Mouse (Mus musculus) kidney, postnatal 25 days (tissue): ENCODE measurements around the gene Exoc6b.
A peak's percentile ranks its signal among the peaks of the same experiment; 100 is the strongest.

Source experiments
- DNase-seq, 2 experiments: peaks; one replicate each; pipeline ENCODE4 v3.0.0; 2021; ENCODE audit warnings: mixed read lengths in 2 of 2

Gene Exoc6b

DNA sequence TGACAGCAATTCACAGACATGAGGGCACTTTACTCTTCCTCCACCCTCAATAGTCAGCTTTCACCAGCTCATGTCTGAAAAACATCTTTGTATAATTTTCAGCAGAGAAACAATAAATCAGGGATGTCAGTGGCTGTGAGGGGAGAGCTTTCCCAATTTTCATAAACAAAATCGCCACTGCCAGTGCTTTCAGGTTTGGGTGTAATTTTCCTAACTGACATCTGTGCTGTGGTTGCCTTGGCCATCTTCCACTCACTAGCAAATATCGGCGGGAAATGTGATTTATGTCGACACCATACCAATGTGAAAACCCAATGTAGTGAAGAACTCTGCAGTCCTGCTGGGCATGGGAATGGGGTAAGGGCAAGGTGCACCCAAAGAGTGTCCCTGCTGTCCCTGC, 360.7 kb downstream of the Exoc6b start:
- no peak for DNase-seq

DNA sequence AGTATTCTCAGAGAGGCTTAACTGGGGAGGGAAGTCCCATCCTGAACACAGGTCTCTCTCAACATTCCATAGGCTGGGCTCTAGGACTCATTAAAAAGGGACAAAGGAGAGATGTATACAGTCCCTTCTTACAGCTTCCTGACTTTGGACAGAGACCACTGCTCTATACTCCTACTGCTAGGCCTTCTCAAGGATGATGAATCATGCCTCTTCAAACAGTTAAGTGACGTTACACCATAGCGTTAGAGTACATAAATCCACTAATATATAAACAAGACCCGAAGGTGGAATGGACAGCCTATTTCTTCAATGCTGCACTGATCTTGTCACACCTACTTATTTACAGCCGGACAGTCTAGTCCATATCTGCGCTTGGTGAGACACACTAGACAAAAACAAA, 369.7 kb downstream of the Exoc6b start:
- DNase-seq, result no peak

DNA sequence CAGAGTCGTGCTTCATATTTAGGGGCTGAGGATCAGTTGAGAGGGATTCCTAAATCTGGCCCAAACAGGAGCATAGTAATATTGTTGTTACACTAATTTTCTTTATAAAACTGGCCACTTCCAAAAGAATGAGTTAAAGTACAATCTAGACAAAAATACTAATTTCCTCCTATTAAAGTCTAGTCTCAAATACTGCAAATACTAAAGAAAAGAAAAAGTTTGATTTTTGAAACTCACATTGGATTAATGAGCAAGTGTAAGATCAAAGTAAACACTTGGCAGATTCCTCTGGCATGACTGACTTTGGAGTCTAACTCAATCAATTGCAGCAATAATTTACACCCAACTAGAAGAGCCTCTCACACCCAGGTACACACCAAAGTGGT, 371.0 kb downstream of the Exoc6b start:
- DNase-seq, result no peak

DNA sequence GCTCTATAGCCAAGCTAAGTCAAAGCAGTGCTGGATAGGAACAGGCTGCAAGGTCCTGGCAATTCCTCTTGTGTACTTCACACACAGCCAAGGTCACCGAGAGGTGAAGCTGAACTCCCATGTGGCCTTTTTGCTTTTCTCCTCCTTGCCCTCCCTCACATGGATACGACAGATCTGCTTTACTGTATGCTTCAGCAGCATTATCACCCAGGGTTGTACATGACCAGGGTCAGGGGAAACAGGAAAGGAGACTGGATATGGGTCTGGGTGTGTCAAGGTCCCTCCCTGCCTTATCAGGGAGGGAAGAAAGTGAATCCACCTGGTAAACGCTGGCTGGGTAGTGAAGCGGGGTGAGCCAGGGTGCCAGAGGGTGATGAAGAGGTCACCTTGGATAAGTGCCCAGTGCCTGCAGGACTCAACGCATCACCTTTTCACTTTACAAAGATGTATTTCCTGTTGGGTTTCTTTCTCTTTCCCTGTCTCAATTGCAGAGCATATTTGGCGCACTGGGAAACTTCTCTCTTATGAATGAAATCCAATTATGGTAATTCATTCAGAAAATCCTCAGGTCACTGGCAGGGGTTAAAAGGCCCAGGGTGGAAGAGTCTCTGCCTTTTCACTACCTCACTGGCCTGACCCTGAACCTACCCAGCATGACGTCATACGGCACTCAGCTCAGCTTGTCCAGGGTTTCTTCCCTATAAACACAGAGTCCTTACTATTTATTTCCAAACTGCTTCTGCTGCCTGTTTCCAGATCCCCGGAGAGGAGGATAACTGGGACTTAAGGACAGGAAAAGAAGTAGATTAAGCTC, 371.6 kb downstream of the Exoc6b start:
- peak; percentile 46 to 71 for DNase-seq

DNA sequence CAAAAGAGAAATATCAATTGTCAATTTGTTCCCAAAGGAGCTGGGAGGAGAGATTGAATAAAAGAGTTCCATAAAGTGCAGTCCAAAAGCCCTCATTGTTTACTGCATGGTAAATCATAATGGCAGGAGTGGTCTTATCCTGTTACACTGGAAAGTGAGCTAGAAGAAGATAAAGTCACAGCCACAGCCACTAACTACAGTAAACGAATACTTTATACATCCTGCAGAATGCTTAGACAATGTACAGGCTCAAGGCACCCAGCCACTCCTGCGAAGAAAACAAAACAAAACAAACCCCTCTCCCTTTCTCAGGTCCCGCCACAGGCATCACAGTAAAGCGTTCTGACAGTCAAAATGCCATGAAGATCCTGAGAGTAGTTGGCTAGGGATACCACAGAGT, 375.5 kb downstream of the Exoc6b start:
- DNase-seq, result no peak

DNA sequence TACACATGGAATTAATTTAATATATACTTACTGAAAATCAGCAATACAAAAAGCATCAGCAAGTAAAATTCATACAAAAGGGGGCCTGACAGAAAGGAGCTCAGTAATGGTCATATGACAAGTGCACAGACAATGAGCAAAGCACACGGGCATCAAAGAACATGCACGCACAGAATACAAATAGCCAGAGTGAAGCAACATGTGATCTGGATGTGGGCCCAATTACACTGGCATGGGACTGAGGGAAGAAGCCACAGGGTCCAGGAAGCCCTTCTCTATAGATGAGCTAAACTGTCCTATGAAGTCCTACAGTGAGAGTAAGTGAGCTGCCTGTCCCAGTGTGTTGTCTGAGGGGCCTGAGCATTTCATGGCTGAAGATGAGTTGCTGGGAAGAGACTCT, 376.1 kb downstream of the Exoc6b start:
- DNase-seq, result no peak

DNA sequence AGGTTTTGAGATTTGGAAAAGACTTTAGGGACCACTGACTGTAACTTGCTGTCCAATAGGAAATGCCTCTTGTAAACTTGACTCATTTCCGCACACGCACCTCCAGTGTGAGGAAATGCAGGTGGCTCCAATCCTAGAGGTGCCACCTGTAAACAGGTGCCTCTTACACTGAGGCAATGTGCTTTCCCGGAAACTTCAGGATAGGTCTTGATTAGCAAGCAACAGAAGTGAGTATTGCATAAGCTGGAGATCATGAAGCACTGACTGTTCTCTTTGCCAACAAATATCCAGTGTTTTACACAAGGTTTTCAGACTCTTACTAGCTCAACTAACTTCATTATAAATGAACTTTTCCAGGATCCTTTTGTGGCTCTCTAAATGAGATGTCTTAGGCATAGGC, 377.4 kb downstream of the Exoc6b start:
- DNase-seq, result no peak

DNA sequence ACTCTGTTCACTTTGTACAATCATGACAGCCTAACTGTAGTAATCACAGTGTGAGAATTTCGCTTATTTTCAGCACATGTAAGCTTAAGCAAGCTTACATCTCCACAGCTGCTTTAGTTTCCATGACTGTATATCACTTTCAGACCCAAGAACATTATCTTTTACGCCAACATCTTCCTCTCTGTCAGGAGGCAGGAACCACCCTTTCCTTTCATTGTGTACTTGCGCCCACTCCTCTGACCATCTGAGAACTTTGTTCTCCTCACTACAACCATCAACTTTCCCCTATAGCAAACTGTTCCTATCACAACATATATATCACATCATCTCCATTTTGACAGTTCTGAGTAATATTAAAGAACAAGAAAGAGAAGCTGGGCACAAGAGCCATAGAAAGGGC, 391.5 kb downstream of the Exoc6b start:
- DNase-seq, result no peak

DNA sequence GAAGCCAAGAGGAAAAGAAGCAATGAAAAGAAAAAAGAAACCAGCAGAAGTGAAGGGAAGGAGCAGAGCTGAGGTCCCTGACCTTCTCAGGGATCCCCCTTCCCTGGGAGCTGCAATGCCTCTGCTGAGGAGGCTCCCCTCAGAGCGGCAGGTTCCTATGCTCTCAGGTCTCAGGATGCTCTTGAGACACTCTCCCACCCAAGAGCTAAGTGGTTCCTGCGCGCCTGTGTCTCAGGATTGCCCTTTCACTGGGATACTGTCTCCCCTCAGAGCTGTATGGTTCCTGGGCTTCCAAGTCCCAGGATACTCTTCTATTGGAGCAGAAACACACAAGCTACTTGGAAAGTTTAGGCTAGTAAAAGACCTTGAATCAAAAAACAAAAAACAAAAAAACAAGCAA, 394.4 kb downstream of the Exoc6b start:
- no peak for DNase-seq

DNA sequence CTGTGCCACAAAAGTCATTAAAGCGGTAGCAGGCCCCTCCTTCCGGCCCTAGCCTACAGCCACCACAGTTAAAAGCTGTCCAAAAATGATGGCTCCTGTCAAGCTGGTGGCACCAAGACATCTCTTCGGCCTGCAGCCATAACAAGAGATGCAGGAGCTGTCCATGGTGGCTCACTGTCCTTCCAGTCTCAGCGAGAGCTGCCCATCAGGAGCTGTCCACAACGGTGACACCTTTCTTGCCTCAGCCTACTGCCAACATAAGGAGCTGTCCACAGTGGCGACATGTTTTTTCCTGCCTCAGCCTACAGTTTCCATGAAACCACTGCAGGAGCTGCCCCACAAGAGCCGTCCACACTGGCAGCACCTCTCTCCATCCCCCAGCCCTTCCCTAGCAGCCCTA, 395.2 kb downstream of the Exoc6b start:
- DNase-seq, result no peak

DNA sequence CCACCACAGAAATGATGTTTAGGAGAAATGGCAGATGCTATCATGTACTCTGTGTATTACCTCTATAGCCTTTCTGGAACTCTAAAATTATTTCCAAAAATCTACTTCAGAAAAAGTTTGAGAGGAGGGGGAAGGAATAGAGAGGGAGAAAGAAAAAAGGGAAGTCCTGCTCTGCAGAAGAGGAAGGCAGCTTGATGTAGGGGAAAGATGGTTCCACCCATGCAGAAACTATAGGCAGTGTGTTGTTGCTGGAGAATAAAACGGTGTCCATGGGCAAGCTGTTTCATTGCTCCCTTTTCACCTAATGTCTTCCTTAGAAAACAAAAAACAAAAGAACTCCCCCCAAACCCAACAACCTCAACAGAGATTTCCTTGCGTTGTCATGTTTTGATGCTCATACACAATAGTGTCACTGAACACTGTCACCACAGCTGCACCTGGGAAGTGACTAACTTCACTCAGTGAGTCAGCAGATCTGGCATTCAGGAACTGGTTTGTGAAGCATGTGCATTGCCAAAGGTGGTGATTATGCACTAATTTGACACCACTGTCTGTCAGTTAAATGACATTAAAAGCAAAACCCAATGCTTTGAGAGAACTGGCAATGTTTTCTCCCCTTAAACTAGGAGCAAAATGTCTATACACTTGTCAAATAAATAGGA, 407.7 kb downstream of the Exoc6b start:
- DNase-seq, result no peak

DNA sequence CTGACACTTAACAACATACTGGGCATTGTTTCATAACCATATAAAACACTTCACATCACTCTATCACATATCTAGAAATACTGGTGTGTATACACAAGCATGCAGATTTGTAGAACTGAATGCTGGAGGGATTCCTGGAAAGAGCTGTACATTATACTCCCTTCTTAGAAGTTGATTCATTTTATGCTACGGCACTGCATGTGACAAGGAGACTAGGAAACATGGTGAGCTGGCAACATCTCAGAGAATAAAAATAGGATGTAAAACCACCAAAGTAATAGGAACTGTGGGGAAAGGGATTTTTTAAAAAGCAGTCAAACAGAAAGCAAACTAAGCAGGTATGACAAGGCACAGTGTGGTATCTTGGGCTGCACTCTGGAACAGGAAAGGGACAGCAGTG, 408.3 kb downstream of the Exoc6b start:
- DNase-seq, result no peak

DNA sequence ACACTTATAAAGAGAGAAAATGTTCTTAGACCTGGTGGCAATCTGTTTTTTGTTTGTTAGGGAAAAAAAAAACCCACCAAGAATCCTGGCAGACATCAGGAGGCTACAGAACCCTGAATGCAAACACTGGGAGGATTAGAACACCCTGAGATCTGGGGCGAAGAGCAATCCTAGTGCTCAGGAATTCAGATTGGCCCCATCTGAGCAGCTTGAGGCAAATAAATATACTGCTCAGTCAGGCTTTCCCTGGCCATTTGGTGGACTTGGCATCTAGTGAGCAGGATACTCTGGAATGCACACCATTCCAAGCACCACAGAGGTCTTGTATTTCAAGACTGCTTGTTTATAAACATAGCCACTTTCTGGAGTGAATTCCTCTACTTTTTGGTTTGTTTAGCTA, 412.2 kb downstream of the Exoc6b start:
- DNase-seq, result no peak

DNA sequence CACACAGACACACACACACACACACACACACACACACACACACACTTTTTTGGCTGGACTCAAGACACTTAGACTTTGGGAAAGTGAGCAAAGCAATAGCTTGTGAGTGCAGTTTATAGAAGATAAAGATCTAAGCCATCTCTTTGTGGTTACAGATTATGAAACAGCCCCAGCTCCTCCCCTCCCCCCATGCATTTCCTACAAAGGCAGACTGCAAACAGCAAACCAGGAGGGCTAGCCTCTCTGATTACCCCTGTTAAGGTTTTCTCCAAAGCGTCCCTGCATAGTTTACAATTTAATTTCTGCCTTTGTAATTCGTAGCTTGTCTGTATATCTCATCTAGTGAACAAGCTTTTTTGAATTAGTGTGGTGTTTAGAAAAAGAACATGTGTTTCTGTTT, 412.6 kb downstream of the Exoc6b start:
- DNase-seq, result peak in 1 of 2 experiments; percentile 29

DNA sequence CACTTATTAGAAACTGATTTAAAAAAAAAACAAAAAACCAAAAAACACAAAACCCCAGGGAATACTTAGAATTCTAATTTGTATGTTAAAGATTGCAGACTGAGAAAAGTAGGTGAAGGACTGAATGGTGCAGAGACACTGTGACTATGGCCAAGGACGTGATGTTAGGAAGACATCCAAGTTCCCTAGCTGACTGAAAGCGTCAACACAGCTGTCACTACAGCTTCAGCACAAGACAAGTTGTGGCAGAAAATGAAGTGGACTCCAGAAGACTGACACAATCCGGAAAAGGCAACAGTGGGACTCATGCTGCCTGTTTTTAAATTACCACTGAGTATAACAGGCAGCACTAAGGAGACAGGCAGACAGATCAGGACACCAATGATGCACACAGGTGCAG, 417.4 kb downstream of the Exoc6b start:
- no peak for DNase-seq

DNA sequence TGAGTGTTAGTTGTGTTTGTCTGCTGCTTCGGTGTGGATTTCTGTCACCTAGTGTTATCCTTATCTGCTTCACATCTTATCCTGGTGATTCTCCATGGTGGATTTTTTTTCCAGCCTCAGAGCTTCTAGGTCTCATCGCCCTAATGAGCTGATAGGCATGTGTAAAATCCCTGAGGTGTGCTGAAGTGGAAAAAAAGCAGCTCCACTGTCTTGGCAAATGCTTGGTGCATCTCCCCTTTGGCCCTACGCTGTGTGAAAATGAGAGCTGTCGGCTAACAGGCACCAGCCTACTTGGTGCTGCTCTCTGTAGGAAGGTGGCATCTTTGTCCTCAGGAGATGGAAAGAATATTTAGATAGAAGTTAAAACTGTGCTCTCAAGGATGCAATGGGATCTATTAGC, 422.1 kb downstream of the Exoc6b start:
- no peak for DNase-seq

DNA sequence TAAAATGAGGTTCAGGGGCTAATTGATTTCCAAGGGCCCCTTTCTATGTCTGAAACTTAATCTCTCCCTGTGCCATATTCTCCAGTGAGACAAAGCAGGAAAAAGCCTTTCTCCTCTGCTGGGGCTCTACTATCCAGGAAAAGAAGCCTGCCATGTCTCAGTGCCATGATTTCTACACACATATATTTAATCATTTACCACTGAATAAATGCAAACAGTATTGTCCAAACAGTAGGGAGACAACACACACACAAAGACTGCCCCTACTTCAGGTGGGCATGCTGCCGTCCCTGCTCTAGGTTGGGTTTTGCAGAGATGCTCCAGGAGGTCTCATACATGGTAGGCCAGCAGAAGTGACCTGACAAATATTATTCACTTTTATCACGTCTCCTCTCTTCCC, 422.6 kb downstream of the Exoc6b start:
- no peak for DNase-seq

DNA sequence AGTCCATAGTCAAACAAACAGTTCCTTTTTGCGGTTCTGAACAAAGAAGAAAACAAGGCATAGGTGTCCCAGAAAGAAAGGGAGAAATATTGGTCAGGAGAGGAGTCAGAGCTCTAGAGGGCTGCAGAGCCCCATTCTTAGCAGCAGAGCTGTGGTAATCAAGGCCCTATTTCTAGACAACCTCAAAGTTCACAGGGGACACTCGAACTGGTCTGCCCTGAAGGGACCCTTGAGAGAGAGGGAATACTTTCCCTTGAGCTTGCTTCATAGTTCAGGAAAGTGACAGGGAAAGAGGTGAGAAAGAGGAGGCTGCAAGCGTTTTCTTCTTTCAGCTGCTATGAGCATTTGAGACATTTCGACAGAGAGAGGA, 428.3 kb downstream of the Exoc6b start:
- no peak for DNase-seq

DNA sequence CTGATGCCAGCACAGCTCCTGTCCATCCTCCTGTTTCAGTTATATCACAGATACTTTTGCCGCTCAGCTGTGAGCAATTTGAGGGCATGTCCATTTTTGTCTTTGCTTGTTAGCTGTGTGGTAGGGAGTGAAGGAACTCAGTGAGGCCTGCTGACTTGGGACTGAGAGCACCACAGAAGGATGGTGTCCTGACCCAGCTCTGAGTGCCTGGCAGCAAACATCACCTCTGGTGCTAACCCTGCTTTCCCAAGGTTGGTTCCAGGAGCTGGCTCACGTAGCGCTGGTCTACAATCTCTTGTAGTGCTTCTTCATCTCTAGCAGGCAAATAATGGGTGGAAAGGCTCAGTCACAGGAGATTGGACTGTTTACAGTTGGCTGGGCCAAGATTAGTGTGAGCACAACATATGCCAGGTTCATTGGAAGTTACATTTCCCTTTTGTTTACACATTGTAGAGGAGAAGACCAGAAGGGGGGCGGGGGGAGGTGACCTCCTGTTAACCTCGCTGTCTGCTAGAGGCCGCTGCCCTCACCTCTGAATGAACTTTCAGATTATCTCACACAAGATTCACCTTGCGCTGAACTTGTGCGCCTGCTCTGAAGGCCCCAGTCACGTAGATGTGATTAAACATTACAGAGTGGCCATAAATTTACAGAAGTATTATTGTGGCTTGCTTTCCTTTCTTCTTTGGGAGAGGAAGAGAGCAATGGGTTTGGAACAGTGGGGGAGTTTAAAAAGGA, 428.8 kb downstream of the Exoc6b start:
- DNase-seq, result peak; percentile 73 to 86

DNA sequence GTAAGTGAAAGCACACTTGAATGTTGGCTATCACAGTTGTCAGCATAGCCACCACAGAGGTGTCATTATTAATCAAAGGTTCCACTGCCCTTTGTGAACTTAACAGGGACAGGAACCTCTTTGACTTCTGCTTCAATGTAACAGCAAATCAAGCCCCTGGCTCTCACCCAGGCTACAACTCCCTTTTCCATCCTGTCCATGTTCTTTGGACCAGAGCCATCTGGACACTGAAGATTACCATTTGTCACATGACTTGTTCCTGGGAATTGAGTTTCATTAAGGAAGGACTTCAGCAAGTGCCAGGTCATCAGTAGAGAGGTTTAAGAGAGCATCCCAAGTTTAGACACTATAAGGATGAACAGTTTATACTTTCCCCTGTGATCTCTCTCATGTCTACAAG, 431.1 kb downstream of the Exoc6b start:
- DNase-seq, result peak; percentile 79 to 80

DNA sequence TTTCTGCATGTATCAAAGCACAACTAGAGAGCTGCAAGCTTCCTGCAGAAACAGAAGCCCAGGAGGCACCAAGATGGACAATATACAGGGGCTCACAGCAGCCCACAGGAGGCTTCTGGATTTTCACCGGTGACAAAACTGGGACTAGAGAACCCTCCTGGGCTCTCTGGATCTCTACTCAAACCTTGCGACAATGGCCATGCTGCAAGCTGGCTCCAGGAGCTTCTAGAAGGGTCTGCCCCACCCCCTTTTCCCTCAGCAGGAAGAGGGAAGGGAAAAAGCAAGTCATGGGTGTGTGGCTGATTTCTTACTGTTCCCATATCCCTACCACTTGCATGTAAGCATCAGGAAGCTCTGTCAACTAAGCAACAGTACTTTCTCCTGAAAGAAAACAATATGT, 437.7 kb downstream of the Exoc6b start:
- DNase-seq, result peak in 1 of 2 experiments; percentile 8

DNA sequence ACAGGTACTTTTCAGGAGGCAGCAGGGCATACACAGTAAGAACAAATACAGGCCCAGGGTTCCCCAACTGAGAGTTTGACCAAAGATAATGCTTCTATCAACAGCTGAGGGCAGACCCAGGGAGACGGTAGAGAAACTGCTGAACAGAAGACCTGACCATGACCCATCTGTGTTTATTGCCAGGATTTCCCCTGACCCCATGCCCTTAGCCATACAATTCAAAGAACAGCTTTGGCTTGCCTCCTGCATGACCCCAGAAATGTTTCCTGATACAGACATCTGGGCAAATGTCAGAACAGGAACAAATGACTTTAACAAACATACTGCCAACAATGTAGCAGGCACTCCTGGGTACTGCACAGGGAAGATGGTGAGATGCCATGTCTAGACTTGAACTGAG, 439.0 kb downstream of the Exoc6b start:
- peak; percentile 44 to 64 for DNase-seq

DNA sequence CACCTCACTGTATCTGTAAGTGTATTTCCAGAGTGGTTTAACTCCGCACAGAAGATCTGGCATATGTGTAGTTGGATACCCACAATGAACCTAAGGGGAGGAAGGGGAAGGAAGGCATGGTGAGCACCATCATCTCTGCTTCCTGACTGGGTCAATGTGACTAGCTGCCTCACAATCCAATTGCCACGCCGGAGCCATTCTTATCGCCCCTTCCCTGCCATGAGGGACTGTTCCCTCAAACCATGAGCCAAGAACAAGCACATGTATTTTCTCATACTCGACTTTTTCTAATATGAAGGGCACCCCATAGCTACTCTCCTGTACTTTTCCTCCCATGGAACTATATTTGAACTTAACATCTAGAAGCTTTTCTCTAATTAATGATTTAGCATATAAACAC, 440.5 kb downstream of the Exoc6b start:
- DNase-seq, result no peak

DNA sequence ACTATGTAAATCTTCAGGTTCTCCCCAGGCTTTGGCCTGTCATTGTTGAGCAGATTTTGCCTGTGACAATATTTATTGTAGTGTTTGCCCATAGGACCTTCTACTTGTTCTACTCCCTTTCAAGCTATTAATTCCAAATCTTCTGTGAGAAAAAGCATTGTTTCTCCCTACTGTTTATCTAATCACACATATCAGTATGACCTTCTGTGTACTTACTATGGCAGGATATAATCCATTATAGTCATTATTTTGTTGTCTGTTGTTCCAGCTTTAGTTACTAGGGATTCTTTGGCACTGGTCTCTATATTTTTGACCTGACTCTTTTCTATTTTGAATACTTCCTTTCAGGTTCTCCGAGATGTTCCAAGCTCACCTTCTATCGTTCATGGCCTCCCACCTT, 442.9 kb downstream of the Exoc6b start:
- DNase-seq, result no peak
